In the genomic region with DNA sequence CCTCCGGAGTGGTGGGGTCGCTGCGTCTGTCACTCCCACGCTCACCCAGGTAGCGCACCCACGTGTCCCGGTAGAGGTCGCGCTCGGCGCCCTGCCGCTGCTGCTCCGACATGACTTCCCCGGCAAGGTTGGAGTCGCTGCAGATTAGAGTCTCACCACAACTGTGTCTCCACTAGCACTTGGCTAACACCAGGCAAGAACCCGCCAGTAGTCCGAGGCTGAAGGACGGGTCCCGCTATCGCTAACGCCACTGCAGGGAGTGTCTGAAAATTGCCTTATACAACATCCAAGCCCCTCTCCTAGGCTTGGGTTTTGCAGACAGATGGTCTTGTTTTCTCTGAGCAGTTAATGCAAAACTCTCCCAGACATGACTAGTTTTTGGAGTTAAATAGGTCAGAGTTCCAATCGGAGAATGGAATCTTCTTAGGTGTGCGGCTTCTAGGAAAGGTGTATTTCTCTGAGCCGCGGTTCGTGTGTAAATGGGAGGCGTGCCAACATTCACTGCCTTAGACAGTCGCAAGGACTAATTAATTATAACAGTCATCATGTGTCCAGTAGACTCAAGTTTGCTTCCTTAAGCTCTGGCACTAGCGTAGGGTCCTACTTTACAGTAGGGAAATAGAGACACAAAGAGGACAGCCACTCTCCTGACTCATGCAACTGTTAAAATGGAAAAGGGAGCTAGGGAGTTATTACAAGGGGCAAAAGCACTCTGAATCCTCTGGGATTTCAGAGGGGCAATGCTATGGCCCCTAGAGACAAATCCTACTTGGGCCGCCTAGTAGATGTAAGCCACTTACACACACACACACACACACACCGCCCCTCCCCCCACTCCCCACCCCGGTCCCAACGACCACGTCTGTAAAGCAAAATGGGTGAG, we compare ENCODE assay signal across 8 mouse cellular contexts. TPM values are rescaled to one million over a fixed set of nuclear protein-coding genes. Genes with fewer than 3 reads are reported as not detected.
DNase-seq lines count a peak whose midpoint lies in the region; ATAC-seq and TF ChIP-seq lines count a peak whose summit lies in the region.

Gene Mtfp1, minus strand, starts transcription at position 275 of the 883 bp plus-strand sequence.

- peak within 1 kb of the TSS; percentile 78 for H3K4me2 ChIP-seq in CH12.LX (ENCODE audit: insufficient read depth, low read depth, poor library complexity, severe bottlenecking)
- peak within 1 kb of the TSS; percentile 77 for H3K4me2 ChIP-seq in neural tube, embryonic 14.5 days (ENCODE audit: low read depth, low read length)

- H3K27ac ChIP-seq in CH12.LX (ENCODE audit: insufficient read depth, low read depth): peak within 1 kb of the TSS; percentile 60
- peak within 1 kb of the TSS; percentile 64 for H3K27ac ChIP-seq in neural tube, embryonic 14.5 days (ENCODE audit: low read depth, low read length)

- peaks cover 23 to 58% of the 10 kb centered on the region in 2 experiments for H3K36me3 ChIP-seq in CH12.LX (replicated peaks in 1 of 2; ENCODE audit: control insufficient read depth in 1 of 2, insufficient read depth in 1 of 2, low read length in 1 of 2)
- H3K36me3 ChIP-seq in neural tube, embryonic 14.5 days (ENCODE audit: control insufficient read depth, insufficient read depth, low read length): no peaks in the 10 kb centered on the region

- peaks cover 16% of the 10 kb centered on the region for H3K9me3 ChIP-seq in CH12.LX (replicated peaks; ENCODE audit: low read length)
- no peaks in the 10 kb centered on the region for H3K9me3 ChIP-seq in neural tube, embryonic 14.5 days (ENCODE audit: control insufficient read depth, low read length)

- H3K79me2 ChIP-seq in CH12.LX (replicated peaks; ENCODE audit: control insufficient read depth, extremely low read depth, insufficient read depth, poor library complexity, severe bottlenecking): no peaks in the 10 kb centered on the region

- dilution Hi-C loops in CH12.LX (cut with MboI; ENCODE audit: extremely low pct_ligation_motif_present, extremely low pct_unique_long_range_greater_than_20kb, low sequenced_read_pairs): no loop called here

- H3K4me1 ChIP-seq in CH12.LX (ENCODE audit: control insufficient read depth in 1 of 2, insufficient read depth in 2 of 2): peaks cover 11 to 30% of the 10 kb centered on the region in 2 experiments
- H3K4me1 ChIP-seq in neural tube, embryonic 14.5 days (ENCODE audit: control insufficient read depth, insufficient read depth, low read length): peaks cover 10% of the 10 kb centered on the region

- peak; percentile 68 for DNase-seq in CH12.LX (ENCODE audit: extremely low read depth)
- DNase-seq in brain, adult 2 months (ENCODE audit: low read depth, low spot score): peak; percentile 85
- peak; percentile 58 to 70 for DNase-seq in heart, postnatal 14 days
- peak; percentile 62 to 75 for DNase-seq in kidney, postnatal 4 days
- peak; percentile 54 to 62 for DNase-seq in lung, adult 18-20 months
- peak; percentile 55 for DNase-seq in thymus, adult 18-20 months

- TF ChIP-seq EP300 in CH12.LX (IDR thresholded peaks at IDR 0.05; ENCODE audit: low read length): peak; percentile 24; the same call in 1 of the 2 replicates

- peak; percentile 69 for TF ChIP-seq POLR2A in CH12.LX (IDR thresholded peaks at IDR 0.05; ENCODE audit: low read depth, low read length)

- peak in 1 of 2 experiments; percentile 48; a peak in 2 of 4 replicates for TF ChIP-seq CTCF in CH12.LX (conservative IDR thresholded peaks at IDR 0.05 in 1 of 2, IDR thresholded peaks at IDR 0.05 in 1 of 2; ENCODE audit: low read depth in 2 of 2, low read length in 2 of 2)

- H3K4me3 ChIP-seq in CH12.LX (replicated peaks in 1 of 3; ENCODE audit: low read depth in 2 of 3, low read length in 2 of 3, poor library complexity in 1 of 3): peak within 1 kb of the TSS; percentile 67 to 68 (median 68)
- H3K4me3 ChIP-seq in neural tube, embryonic 14.5 days (ENCODE audit: low read depth, low read length): peak within 1 kb of the TSS; percentile 41

- WGBS in neural tube, embryonic 14.5 days: 8% methylated on average over 33 of the region's 34 CpGs

- no peaks in the 10 kb centered on the region for H3K27me3 ChIP-seq in CH12.LX (replicated peaks)
- H3K27me3 ChIP-seq in neural tube, embryonic 14.5 days (ENCODE audit: control insufficient read depth, insufficient read depth, low read length): no peaks in the 10 kb centered on the region

- TF ChIP-seq RAD21 in CH12.LX (IDR thresholded peaks at IDR 0.05; ENCODE audit: low read depth, low read length): no peak; the same call in 1 of the 2 replicates

- intact Hi-C loops in heart, postnatal 14 days (cut with DNase I): loop anchor here (2.0 kb wide), 1 partner anchor 29 kb away; no protein-coding TSS in a partner anchor

- in situ Hi-C loops in CH12.LX (cut with MboI; ENCODE audit: low pct_ligation_motif_present, low pct_unique_long_range_greater_than_20kb, low sequenced_read_pairs): no loop called here

- peak within 1 kb of the TSS; percentile 56 for H3K9ac ChIP-seq in CH12.LX (ENCODE audit: insufficient read depth, low read depth)
- peak within 1 kb of the TSS; percentile 37 for H3K9ac ChIP-seq in neural tube, embryonic 14.5 days (replicated peaks; ENCODE audit: low read depth, low read length)

- peak; percentile 30 for ATAC-seq in erythroid progenitor cell, adult 5-6 weeks (replicated peaks; ENCODE audit: low FRiP score, poor library complexity, severe bottlenecking)
- ATAC-seq in neural tube, embryonic 14.5 days (ENCODE audit: low read depth): peak; percentile 28; the same call in 1 of the 2 replicates

TF ChIP-seq in CH12.LX, 34 proteins besides CTCF, POLR2A, EP300 and RAD21:
- TF ChIP-seq MYC (IDR thresholded peaks at IDR 0.05; ENCODE audit: low read depth, low read length): peak; percentile 82
- TF ChIP-seq ETS1 (conservative IDR thresholded peaks at IDR 0.05; ENCODE audit: low read depth, low read length): no peak
- peak; percentile 49; the same call in 1 of the 2 replicates for TF ChIP-seq TCF12 (IDR thresholded peaks at IDR 0.05; ENCODE audit: low read depth, low read length)
- TF ChIP-seq USF2 (conservative IDR thresholded peaks at IDR 0.05; ENCODE audit: low read depth, low read length): peak; percentile 26
- no peak for TF ChIP-seq ZNF384 (IDR thresholded peaks at IDR 0.05; ENCODE audit: low read depth, low read length)
- TF ChIP-seq MEF2A (IDR thresholded peaks at IDR 0.05; ENCODE audit: borderline replicate concordance, low read depth, low read length): peak; percentile 6; the same call in 1 of the 2 replicates
- TF ChIP-seq UBTF (IDR thresholded peaks at IDR 0.05; ENCODE audit: low read depth, low read length): 0 out of 2 replicates have a peak, but pooled peaks have one; percentile 36
- peak; percentile 86 for TF ChIP-seq MAX (IDR thresholded peaks at IDR 0.05; ENCODE audit: low read length)
- no peak for TF ChIP-seq PAX5 (IDR thresholded peaks at IDR 0.05; ENCODE audit: low read length)
- TF ChIP-seq ZMIZ1 (IDR thresholded peaks at IDR 0.05; ENCODE audit: low read depth, low read length): peak; percentile 65; the same call in 1 of the 2 replicates
- 0 out of 2 replicates have a peak, but pooled peaks have one; percentile 18 for TF ChIP-seq CHD1 (IDR thresholded peaks at IDR 0.05; ENCODE audit: low read depth, low read length)
- TF ChIP-seq NELFE (IDR thresholded peaks at IDR 0.05; ENCODE audit: low read depth, low read length): peak; percentile 46; the same call in 1 of the 2 replicates
- TF ChIP-seq ZKSCAN1 (IDR thresholded peaks at IDR 0.05; ENCODE audit: borderline replicate concordance, low read depth, low read length): no peak
- TF ChIP-seq ELF1 (IDR thresholded peaks at IDR 0.05; ENCODE audit: low read depth, low read length): peak; percentile 32; the same call in 1 of the 2 replicates
- peak; percentile 51 for TF ChIP-seq USF1 (IDR thresholded peaks at IDR 0.05; ENCODE audit: low read depth, low read length)
- TF ChIP-seq E2F4 (IDR thresholded peaks at IDR 0.05; ENCODE audit: insufficient replicate concordance, low read depth, low read length): peak; percentile 57; the same call in 1 of the 2 replicates
- no peak for TF ChIP-seq MAFK (IDR thresholded peaks at IDR 0.05; ENCODE audit: insufficient replicate concordance, low read length)
- TF ChIP-seq MXI1 (IDR thresholded peaks at IDR 0.05; ENCODE audit: low read depth, low read length): peak; percentile 96
- no peak for TF ChIP-seq ZC3H11A (IDR thresholded peaks at IDR 0.05; ENCODE audit: low read depth, low read length)
- peak; percentile 92 for TF ChIP-seq SIN3A (IDR thresholded peaks at IDR 0.05; ENCODE audit: low read length)
- TF ChIP-seq CHD2 (IDR thresholded peaks at IDR 0.05; ENCODE audit: low read length): peak; percentile 43; the same call in 1 of the 2 replicates
- peak; percentile 58 for TF ChIP-seq HCFC1 (IDR thresholded peaks at IDR 0.05; ENCODE audit: low read depth, low read length)
- peak; percentile 73; the same call in 1 of the 2 replicates for TF ChIP-seq MAZ (IDR thresholded peaks at IDR 0.05; ENCODE audit: low read depth, low read length)
- 0 out of 2 replicates have a peak, but pooled peaks have one; percentile 14 for TF ChIP-seq BHLHE40 (IDR thresholded peaks at IDR 0.05; ENCODE audit: low read depth, low read length)
- TF ChIP-seq TBP (conservative IDR thresholded peaks at IDR 0.05; ENCODE audit: low read depth, low read length): no peak; the same call in 1 of the 2 replicates
- no peak for TF ChIP-seq JUN (IDR thresholded peaks at IDR 0.05; ENCODE audit: insufficient read depth, low read depth, low read length)

RNA-seq across cellular contexts. Expression of gene Mtfp1, which starts in this region (rescaled TPM):
- total RNA-seq in CH12.LX (2012; rRNA removed) (30.0 and 41.0 TPM in 2 replicates), CH12.LX (2014; rRNA removed) (22.1 and 22.3 TPM in 2 replicates)
- 27.0 and 27.7 TPM in 2 replicates for polyA plus RNA-seq in CH12.LX (2012; ENCODE audit: insufficient read length, low read depth)
- total RNA-seq in erythroid progenitor cell, adult 5-6 weeks (2015; ENCODE audit: low replicate concordance): 4.0 and 10.1 TPM in 2 replicates
- 2.8 and 8.0 TPM in 2 replicates for total RNA-seq in erythroid progenitor cell, adult 5-6 weeks (2017; ENCODE audit: low replicate concordance)
- 100 to 1,000 TPM; 108 to 124 TPM for total RNA-seq in heart, postnatal 14 days (2021)
- 8.4 and 12.3 TPM in 2 replicates for polyA plus RNA-seq in neural tube, embryonic 14.5 days (2014; fragmentation: Nextera tagmentation; extraction: Ambion mirVana)

Comparison
In these comparisons a context has a peak if more than half of its experiments do, and no peak if none do; other contexts are left out.
1. Peak in every context shown above with its lines: DNase-seq, ATAC-seq, H3K4me3 ChIP-seq and H3K27ac ChIP-seq.